Mouse (Mus musculus): Measurements from ENCODE around the gene Ubqln4. TPM values are rescaled to one million over a fixed set of nuclear protein-coding genes. Genes with fewer than 3 reads are reported as not detected.

Ubqln4 gene
- total and polyA plus RNA-seq, 3 experiments = 22.8 to 62.2 (median 39.6) TPM

DNA sequence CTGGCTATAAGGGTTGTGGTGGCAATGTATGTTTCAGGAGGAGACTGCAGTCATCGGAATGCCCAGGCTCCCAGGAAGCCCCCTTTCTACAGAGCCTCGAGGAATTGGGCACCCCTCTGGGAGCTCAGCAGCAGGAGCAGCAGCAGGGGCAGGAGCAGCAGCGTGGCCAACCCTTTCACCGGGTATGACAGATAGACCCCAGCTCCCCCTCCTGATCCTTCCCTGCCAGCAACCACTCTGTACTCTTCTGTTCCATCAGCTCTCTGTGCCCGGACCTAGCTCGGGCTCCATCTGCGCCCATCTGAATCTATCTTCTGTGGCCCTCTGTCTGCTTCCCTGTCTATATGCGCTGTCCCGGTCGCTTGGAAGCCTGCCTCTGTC, 54.2 kb downstream of the Ubqln4 start:
- TF ChIP-seq CTCF (conservative IDR thresholded peaks at IDR 0.05 in 1 of 2, IDR thresholded peaks at IDR 0.05 in 1 of 2; ENCODE audit: low read depth in 2 of 2, low read length in 2 of 2) (no peak), USF2 (conservative IDR thresholded peaks at IDR 0.05; ENCODE audit: low read depth, low read length) (no peak), ELF1 (IDR thresholded peaks at IDR 0.05; ENCODE audit: low read depth, low read length) (no peak), NRF1 (IDR thresholded peaks at IDR 0.05; ENCODE audit: low read depth, low read length) (no peak), MXI1 (IDR thresholded peaks at IDR 0.05; ENCODE audit: low read depth, low read length) (no peak), POLR2A (IDR thresholded peaks at IDR 0.05; ENCODE audit: low read depth, low read length) (no peak), RCOR1 (conservative IDR thresholded peaks at IDR 0.05; ENCODE audit: low read depth, low read length) (no peak), PAX5 (IDR thresholded peaks at IDR 0.05; ENCODE audit: low read length) (no peak), POLR2AphosphoS2 (IDR thresholded peaks at IDR 0.05; ENCODE audit: low read depth, low read length) (no peak), MEF2A (IDR thresholded peaks at IDR 0.05; ENCODE audit: borderline replicate concordance, low read depth, low read length) (no peak), KAT2A (IDR thresholded peaks at IDR 0.05; ENCODE audit: insufficient replicate concordance, low read length) (no peak), CHD2 (IDR thresholded peaks at IDR 0.05; ENCODE audit: low read length) (no peak)
- no peaks in the 10 kb centered on the region for H3K79me2 ChIP-seq (replicated peaks; ENCODE audit: control insufficient read depth, extremely low read depth, insufficient read depth, poor library complexity, severe bottlenecking)
- H3K4me2 ChIP-seq (ENCODE audit: insufficient read depth, low read depth, poor library complexity, severe bottlenecking) = peak overlapping the region; percentile 64; the same call in 1 of the 2 replicates
- dilution Hi-C loops (cut with MboI; ENCODE audit: extremely low pct_ligation_motif_present, extremely low pct_unique_long_range_greater_than_20kb, low sequenced_read_pairs) (no loop called here), in situ Hi-C loops (cut with MboI; ENCODE audit: low pct_ligation_motif_present, low pct_unique_long_range_greater_than_20kb, low sequenced_read_pairs) (loop anchor here (25.0 kb wide), 1 partner anchor 130 kb away; no protein-coding TSS in a partner anchor)
- no peak overlapping the region for H3K4me3 ChIP-seq (replicated peaks in 1 of 3; ENCODE audit: low read depth in 2 of 3, low read length in 2 of 3, poor library complexity in 1 of 3)
- H3K27me3 ChIP-seq (replicated peaks) = no peaks in the 10 kb centered on the region
- H3K27ac ChIP-seq (ENCODE audit: insufficient read depth, low read depth) = no peak overlapping the region
- DNase-seq (ENCODE audit: extremely low read depth) = no peak
- peaks cover 2 to 36% of the 10 kb centered on the region in 2 experiments; a peak in 2 of 4 replicates for H3K4me1 ChIP-seq (ENCODE audit: control insufficient read depth in 1 of 2, insufficient read depth in 2 of 2)
- H3K36me3 ChIP-seq (replicated peaks in 1 of 2; ENCODE audit: control insufficient read depth in 1 of 2, insufficient read depth in 1 of 2, low read length in 1 of 2) = no peaks in the 10 kb centered on the region
- H3K9me3 ChIP-seq (replicated peaks; ENCODE audit: low read length) = no peaks in the 10 kb centered on the region
- no peak overlapping the region for H3K9ac ChIP-seq (ENCODE audit: insufficient read depth, low read depth)

DNA sequence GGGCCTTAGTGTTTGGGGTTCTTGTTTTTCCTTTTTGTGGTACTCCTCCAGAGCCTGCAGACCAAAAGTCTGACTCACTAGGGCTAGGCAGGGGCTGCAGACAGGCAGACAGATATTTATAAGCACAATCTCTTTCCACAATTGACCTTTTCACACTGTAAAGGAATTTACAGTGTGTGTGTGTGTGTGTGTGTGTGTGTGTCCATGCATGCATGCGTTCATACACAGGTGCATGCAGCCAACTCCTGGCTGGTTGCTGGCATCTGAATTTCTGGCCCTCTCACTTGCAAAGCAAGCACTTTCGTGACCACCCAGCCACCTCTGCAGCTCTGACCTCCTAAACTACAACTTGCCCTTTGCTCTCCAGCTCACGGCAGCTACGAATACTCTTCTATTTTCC, 55.5 kb downstream of the Ubqln4 start:
- Histone ChIP-seq H3K27ac (ENCODE audit: insufficient read depth, low read depth) (no peak overlapping the region), H3K27me3 (replicated peaks) (no peaks in the 10 kb centered on the region), H3K79me2 (replicated peaks; ENCODE audit: control insufficient read depth, extremely low read depth, insufficient read depth, poor library complexity, severe bottlenecking) (no peaks in the 10 kb centered on the region), H3K9me3 (replicated peaks; ENCODE audit: low read length) (no peaks in the 10 kb centered on the region), H3K4me1 (ENCODE audit: control insufficient read depth in 1 of 2, insufficient read depth in 2 of 2) (peaks cover 2 to 27% of the 10 kb centered on the region in 2 experiments; a peak in 2 of 4 replicates), H3K4me3 (replicated peaks in 1 of 3; ENCODE audit: low read depth in 2 of 3, low read length in 2 of 3, poor library complexity in 1 of 3) (no peak overlapping the region), H3K36me3 (replicated peaks in 1 of 2; ENCODE audit: control insufficient read depth in 1 of 2, insufficient read depth in 1 of 2, low read length in 1 of 2) (no peaks in the 10 kb centered on the region), H3K4me2 (ENCODE audit: insufficient read depth, low read depth, poor library complexity, severe bottlenecking) (no peak overlapping the region), H3K9ac (ENCODE audit: insufficient read depth, low read depth) (no peak overlapping the region)
- dilution Hi-C loops (cut with MboI; ENCODE audit: extremely low pct_ligation_motif_present, extremely low pct_unique_long_range_greater_than_20kb, low sequenced_read_pairs) (no loop called here), in situ Hi-C loops (cut with MboI; ENCODE audit: low pct_ligation_motif_present, low pct_unique_long_range_greater_than_20kb, low sequenced_read_pairs) (loop anchor here (25.0 kb wide), 1 partner anchor 128 kb away; no protein-coding TSS in a partner anchor)
- TF ChIP-seq GABPA (IDR thresholded peaks at IDR 0.05; ENCODE audit: insufficient replicate concordance, low read depth, low read length) (no peak), USF1 (IDR thresholded peaks at IDR 0.05; ENCODE audit: low read depth, low read length) (no peak), E2F4 (IDR thresholded peaks at IDR 0.05; ENCODE audit: insufficient replicate concordance, low read depth, low read length) (no peak)
- DNase-seq (ENCODE audit: extremely low read depth) = no peak

Measured in CH12.LX (cell line).